Mouse (Mus musculus) small intestine, adult 2 months (tissue): ENCODE measurements around the gene B3gat3. TPM values are rescaled to one million over a fixed set of nuclear protein-coding genes. Genes with fewer than 3 reads are reported as not detected.
A peak's percentile ranks its signal among the peaks of the same experiment; 100 is the strongest.

Source experiments
- H3K27ac ChIP-seq: fragments of 200-500 bp; 2 replicates; pipeline ENCODE4 v1.5.1; 2012; ENCODE audit warnings: low read depth, low read length, control low read depth, inconsistent platforms; ENCODE audit not compliant: insufficient read depth
- H3K27me3 ChIP-seq: fragments of 200-500 bp; 2 replicates; pipeline ENCODE4 v1.6.1; 2012; ENCODE audit warnings: mild to moderate bottlenecking, moderate library complexity, low read length, inconsistent platforms; ENCODE audit not compliant: control insufficient read depth, insufficient read depth
- H3K36me3 ChIP-seq: fragments of 200-500 bp; 2 replicates; pipeline ENCODE4 v1.6.1; 2012; ENCODE audit warnings: mild to moderate bottlenecking, low read length, control low read depth, inconsistent platforms; ENCODE audit not compliant: control insufficient read depth, insufficient read depth
- H3K4me1 ChIP-seq: fragments of 200-500 bp; 2 replicates; pipeline ENCODE4 v1.6.1; 2012; ENCODE audit warnings: low read length, inconsistent platforms, mixed read lengths; ENCODE audit not compliant: control insufficient read depth, insufficient read depth, insufficient read length
- H3K4me3 ChIP-seq: fragments of 200-500 bp; 2 replicates; pipeline ENCODE4 v1.5.1; 2012; ENCODE audit warnings: low read depth, mild to moderate bottlenecking, control low read depth, inconsistent platforms, low read length, moderate library complexity
- CTCF ChIP-seq: fragments of 200-500 bp; IDR thresholded peaks from 2 replicates; pipeline ENCODE4 v1.5.1; 2012; ENCODE audit warnings: low read depth, mild to moderate bottlenecking, control low read depth, inconsistent platforms, low read length, moderate library complexity, mixed read lengths; ENCODE audit not compliant: insufficient replicate concordance, insufficient read length; ENCODE audit errors: extremely low read depth
- POLR2A ChIP-seq: fragments of 200-500 bp; IDR thresholded peaks from 2 replicates; pipeline ENCODE4 v1.6.1; 2012; ENCODE audit warnings: low read depth, mild to moderate bottlenecking, control low read depth, inconsistent platforms, low read length, moderate library complexity
- WGBS: fragments of 180-500 bp; shearing (Covaris S2); methylation state at CpG from one replicate; pipeline ENCODE4 v1.1.7; 2018; 5-methylcytosine and 5-hydroxymethylcytosine counted together
- polyA plus RNA-seq: library from polyadenylated mRNA; depleted of rRNA; stranded (reverse); fragments of >200 nt; gene quantifications from 2 replicates; pipeline ENCODE4 v1.2.3, GENCODE M21; 2012

Gene B3gat3
- polyA plus RNA-seq, 1 experiment, result 69.5 TPM

GRCm38 (mm10) chr19:8908531-8908930 is 11.6 kb upstream of the B3gat3 start:
- Histone ChIP-seq H3K36me3 (peaks cover 86% of the 10 kb centered on the region), H3K27me3 (no peaks in the 10 kb centered on the region), H3K27ac (no peak overlapping the region), H3K4me1 (no peaks in the 10 kb centered on the region), H3K4me3 (no peak overlapping the region)
- 97% methylated on average over 6 of the region's 6 CpGs for WGBS
- TF ChIP-seq CTCF (no peak), POLR2A (no peak)

GRCm38 (mm10) chr19:8911810-8912209 is 8.4 kb upstream of the B3gat3 start:
- Histone ChIP-seq H3K4me3 (no peak overlapping the region), H3K4me1 (no peaks in the 10 kb centered on the region), H3K27ac (no peak overlapping the region), H3K36me3 (peaks cover 92% of the 10 kb centered on the region), H3K27me3 (no peaks in the 10 kb centered on the region)
- WGBS, result 97% methylated on average over 5 of the region's 5 CpGs
- no peak for TF ChIP-seq CTCF
- no peak for TF ChIP-seq POLR2A

DNA sequence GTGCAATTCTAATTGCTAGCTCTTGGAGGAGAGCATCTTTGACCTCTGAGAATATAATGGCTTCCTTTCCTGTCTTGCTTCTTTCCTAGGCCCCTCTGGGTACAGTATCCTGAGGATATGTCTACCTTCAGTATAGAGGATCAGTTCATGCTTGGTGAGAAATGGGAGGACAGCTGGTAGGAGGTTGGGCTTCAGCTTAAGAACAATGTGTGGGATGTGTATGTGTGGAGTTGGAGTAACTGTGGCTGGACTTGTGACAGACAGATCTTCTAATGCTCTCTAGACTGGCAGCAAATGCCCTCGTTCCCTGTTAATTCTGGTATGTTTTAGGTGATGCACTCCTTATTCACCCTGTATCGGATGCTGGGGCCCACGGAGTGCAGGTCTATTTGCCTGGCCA is 6.0 kb upstream of the B3gat3 start:
- TF ChIP-seq POLR2A, result no peak
- no peak for TF ChIP-seq CTCF
- Histone ChIP-seq H3K4me1 (no peaks in the 10 kb centered on the region), H3K4me3 (no peak overlapping the region), H3K27ac (no peak overlapping the region), H3K27me3 (no peaks in the 10 kb centered on the region), H3K36me3 (peaks cover 71% of the 10 kb centered on the region)
- 95% methylated on average over 3 of the region's 3 CpGs for WGBS

DNA sequence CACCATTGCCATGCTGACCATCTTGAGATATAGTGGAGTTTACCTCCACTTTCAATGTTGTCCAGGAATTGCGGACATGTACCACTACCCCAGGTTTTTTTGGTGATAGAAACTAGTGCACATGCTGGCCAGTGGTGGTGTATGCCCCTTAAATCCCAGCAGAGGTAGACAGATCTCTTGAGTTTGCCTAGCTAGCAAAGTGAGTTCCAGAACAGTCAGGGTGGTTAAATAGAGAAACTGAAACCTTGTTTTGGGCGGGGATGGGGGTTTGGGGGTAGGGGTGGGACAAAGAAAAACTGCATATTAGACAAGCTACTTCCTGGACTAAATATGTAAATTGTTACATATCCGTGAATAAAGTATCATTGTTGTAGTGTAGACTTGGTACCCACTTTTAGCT is 1.2 kb upstream of the B3gat3 start:
- peaks cover 5% of the 10 kb centered on the region; the same call in 1 of the 2 replicates for H3K4me1 ChIP-seq
- WGBS, result 63% methylated on average over 3 of the region's 3 CpGs
- H3K36me3 ChIP-seq, result peaks cover 31% of the 10 kb centered on the region
- TF ChIP-seq CTCF, result no peak
- no peak for TF ChIP-seq POLR2A
- H3K27me3 ChIP-seq, result no peaks in the 10 kb centered on the region
- H3K27ac ChIP-seq, result peak overlapping the region; percentile 53; the same call in 1 of the 2 replicates
- no peak overlapping the region for H3K4me3 ChIP-seq

GRCm38 (mm10) chr19:8919684-8920072 is 496 bp upstream of the B3gat3 start:
- no peak overlapping the region for H3K4me3 ChIP-seq
- TF ChIP-seq CTCF (no peak), POLR2A (no peak)
- peak overlapping the region; percentile 53 for H3K27ac ChIP-seq
- WGBS, result 44% methylated on average over 6 of the region's 6 CpGs
- no peaks in the 10 kb centered on the region for H3K27me3 ChIP-seq
- peaks cover 24% of the 10 kb centered on the region for H3K36me3 ChIP-seq
- H3K4me1 ChIP-seq, result peaks cover 5% of the 10 kb centered on the region; the same call in 1 of the 2 replicates

DNA sequence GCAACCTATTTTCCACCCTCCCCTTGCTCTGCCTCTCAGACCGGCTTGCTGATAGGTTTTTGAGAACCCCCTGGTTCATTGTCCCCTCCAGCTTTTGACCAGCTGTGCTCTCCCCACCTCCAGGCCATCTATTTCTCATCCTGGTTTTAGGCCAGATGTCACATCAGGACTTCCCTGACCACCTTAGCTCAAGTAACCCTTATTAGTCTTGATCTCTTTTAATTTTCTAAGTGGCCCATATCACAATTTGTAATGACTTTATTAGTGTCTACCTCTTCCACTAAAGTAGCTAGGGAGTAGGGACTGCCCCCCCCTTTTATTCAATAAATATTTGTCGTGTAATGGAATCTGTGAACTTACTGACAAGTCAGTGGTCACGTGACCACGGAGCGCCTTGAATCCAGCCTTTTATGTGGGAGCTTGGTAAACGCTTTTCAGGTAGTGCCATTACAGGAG is 690 bp downstream of the B3gat3 start:
- under 1% methylated on average over 6 of the region's 6 CpGs for WGBS
- TF ChIP-seq POLR2A (no peak), CTCF (no peak)

GRCm38 (mm10) chr19:8921741-8922140 is 1.6 kb downstream of the B3gat3 start:
- Histone ChIP-seq H3K27me3 (no peaks in the 10 kb centered on the region), H3K27ac (no peak overlapping the region), H3K36me3 (peaks cover 9% of the 10 kb centered on the region; the same call in 1 of the 2 replicates), H3K4me3 (no peak overlapping the region), H3K4me1 (peaks cover 5% of the 10 kb centered on the region; the same call in 1 of the 2 replicates)
- 73% methylated on average over 9 of the region's 9 CpGs for WGBS
- TF ChIP-seq POLR2A (no peak), CTCF (no peak)

More for the DNA sequence above, 690 bp downstream of the B3gat3 start:
- Histone ChIP-seq H3K4me1 (peaks cover 5% of the 10 kb centered on the region; the same call in 1 of the 2 replicates), H3K27me3 (no peaks in the 10 kb centered on the region), H3K27ac (peak overlapping the region; percentile 80), H3K4me3 (peak overlapping the region; percentile 71), H3K36me3 (peaks cover 14% of the 10 kb centered on the region)

GRCm38 (mm10) chr19:8926766-8927165 is 6.6 kb downstream of the B3gat3 start:
- Histone ChIP-seq H3K4me1 (peaks cover 9% of the 10 kb centered on the region), H3K4me3 (no peak overlapping the region), H3K36me3 (peaks cover 9% of the 10 kb centered on the region; the same call in 1 of the 2 replicates), H3K27ac (no peak overlapping the region), H3K27me3 (no peaks in the 10 kb centered on the region)
- 79% methylated on average over 2 of the region's 2 CpGs for WGBS
- TF ChIP-seq POLR2A, result no peak
- TF ChIP-seq CTCF, result no peak
